Mouse (Mus musculus) cerebellum, postnatal 4 days (tissue): Measurements from ENCODE around the gene Agrp.

Experiments used
- DNase-seq, 2 experiments: peaks; one replicate each; pipeline ENCODE4 v3.0.0; 2022; ENCODE audit warnings: low spot score in 2 of 2, mixed read lengths in 1 of 2

Gene Agrp

GRCm38 (mm10) chr8:105636963-105637510, at the start of gene Agrp:
Gene Agrp, minus strand, starts transcription at chr8:105637393.
- DNase-seq = peak; percentile 41 to 60

GRCm38 (mm10) chr8:105686551-105686950, 49.4 kb upstream of the Agrp start:
- no peak for DNase-seq

GRCm38 (mm10) chr8:105685796-105686308, 48.7 kb upstream of the Agrp start, which contains the start of gene Carmil2:
Gene Carmil2, plus strand, starts transcription at chr8:105686274.
- DNase-seq = no peak

- no peak for DNase-seq
Observed at GRCm38 (mm10) chr8:105685325-105685724, 48.1 kb upstream of the Agrp start.

- no peak for DNase-seq
Observed at GRCm38 (mm10) chr8:105677891-105678290, 40.7 kb upstream of the Agrp start.

- DNase-seq = no peak
Observed at GRCm38 (mm10) chr8:105661167-105661566, 24.0 kb upstream of the Agrp start.

GRCm38 (mm10) chr8:105657641-105658040, 20.4 kb upstream of the Agrp start:
- DNase-seq = no peak

GRCm38 (mm10) chr8:105648929-105649328, 11.7 kb upstream of the Agrp start:
- DNase-seq = no peak

GRCm38 (mm10) chr8:105645205-105645604, 8.0 kb upstream of the Agrp start:
- no peak for DNase-seq

GRCm38 (mm10) chr8:105640511-105640910, 3.3 kb upstream of the Agrp start:
- DNase-seq = no peak

- no peak for DNase-seq
Observed at GRCm38 (mm10) chr8:105639835-105640234, 2.6 kb upstream of the Agrp start.

- no peak for DNase-seq
Observed at GRCm38 (mm10) chr8:105638510-105638909, 1.3 kb upstream of the Agrp start.

GRCm38 (mm10) chr8:105637601-105638041, 428 bp upstream of the Agrp start:
- DNase-seq = no peak

- DNase-seq = peak; percentile 84 to 94
Observed at GRCm38 (mm10) chr8:105636018-105636962, 903 bp downstream of the Agrp start, which contains the start of gene Ctcf. Gene Ctcf, plus strand, starts transcription at chr8:105636568.

- DNase-seq = no peak
Observed at GRCm38 (mm10) chr8:105635481-105635880, 1.7 kb downstream of the Agrp start.

GRCm38 (mm10) chr8:105634771-105635458, 2.3 kb downstream of the Agrp start:
- DNase-seq = no peak

GRCm38 (mm10) chr8:105629337-105629736, 7.9 kb downstream of the Agrp start:
- no peak for DNase-seq

GRCm38 (mm10) chr8:105626086-105626485, 11.1 kb downstream of the Agrp start:
- DNase-seq = no peak

GRCm38 (mm10) chr8:105624831-105625230, 12.4 kb downstream of the Agrp start:
- DNase-seq = no peak

- DNase-seq = no peak
Observed at GRCm38 (mm10) chr8:105624401-105624800, 12.8 kb downstream of the Agrp start.

GRCm38 (mm10) chr8:105623679-105624245, 13.4 kb downstream of the Agrp start:
- DNase-seq = no peak

- no peak for DNase-seq
Observed at GRCm38 (mm10) chr8:105623118-105623517, 14.1 kb downstream of the Agrp start.
